Mouse (Mus musculus): ENCODE results near the gene Tspyl2. TPM values are rescaled to one million over a fixed set of nuclear protein-coding genes. Genes with fewer than 3 reads are reported as not detected.

Gene Tspyl2
- polyA plus RNA-seq, 2 experiments, result 3.1 to 10.6 TPM

- Histone ChIP-seq H3K9me3 (ENCODE audit: control insufficient read depth, low read length) (no peaks in the 10 kb centered on the region), H3K4me2 (ENCODE audit: low read depth) (no peak overlapping the region), H3K4me1 (replicated peaks; ENCODE audit: control insufficient read depth in 2 of 2, insufficient read depth in 2 of 2, low read length in 1 of 2) (no peaks in the 10 kb centered on the region), H3K27me3 (ENCODE audit: control insufficient read depth, insufficient read depth, low read length) (no peaks in the 10 kb centered on the region), H3K9ac (replicated peaks) (no peak overlapping the region), H3K27ac (no peak overlapping the region), H3K36me3 (replicated peaks; ENCODE audit: control insufficient read depth, insufficient read depth, low read depth) (no peaks in the 10 kb centered on the region), H3K4me3 (ENCODE audit: insufficient read depth in 1 of 2, low read depth in 2 of 2, low read length in 2 of 2) (no peak overlapping the region)
- TF ChIP-seq EP300 (IDR thresholded peaks at IDR 0.05; ENCODE audit: low read depth), result no peak
- peak; percentile 69 for TF ChIP-seq CTCF (IDR thresholded peaks at IDR 0.05; ENCODE audit: low read depth)
- WGBS (ENCODE audit: insufficient replicate concordance), result 7% methylated on average over 5 of the region's 5 CpGs
- peak; percentile 56; the same call in 1 of the 2 replicates for ATAC-seq (ENCODE audit: insufficient read depth)
- DNase-seq (ENCODE audit: low read depth in 3 of 3, low spot score in 3 of 3), result peak; percentile 28 to 50 (median 34)
Measured at GRCm38 (mm10) chrX:152352553-152353153, 10.4 kb upstream of the Tspyl2 start.

DNA sequence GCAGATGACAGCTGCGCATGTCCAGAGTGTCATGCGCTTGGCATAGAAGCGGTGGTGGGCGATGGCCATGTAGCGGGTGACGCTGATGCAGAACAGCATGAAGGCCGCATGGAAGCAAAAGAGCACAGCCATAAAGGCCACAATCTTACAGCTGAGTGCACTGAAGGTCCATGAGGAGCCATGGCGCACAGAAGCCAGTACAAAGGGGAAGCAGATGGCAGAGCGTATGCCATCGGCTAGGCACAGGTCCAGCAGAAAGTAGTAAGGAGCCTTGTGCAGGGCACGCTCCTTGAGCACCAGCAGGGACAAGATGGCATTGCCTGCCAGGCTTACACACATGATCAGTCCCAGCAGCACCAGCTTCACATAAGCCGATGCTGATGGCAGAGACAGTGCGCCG, 4.8 kb upstream of the Tspyl2 start:
- no peaks in the 10 kb centered on the region; the same call in 1 of the 2 replicates for H3K27me3 ChIP-seq (ENCODE audit: control insufficient read depth, insufficient read depth, low read length)
- no peak overlapping the region for H3K4me3 ChIP-seq (ENCODE audit: insufficient read depth in 1 of 2, low read depth in 2 of 2, low read length in 2 of 2)
- no peaks in the 10 kb centered on the region for H3K36me3 ChIP-seq (replicated peaks; ENCODE audit: control insufficient read depth, insufficient read depth, low read depth)
- ATAC-seq (ENCODE audit: insufficient read depth), result no peak
- no peaks in the 10 kb centered on the region for H3K9me3 ChIP-seq (ENCODE audit: control insufficient read depth, low read length)
- no peak overlapping the region for H3K27ac ChIP-seq
- DNase-seq (ENCODE audit: low read depth in 3 of 3, low spot score in 3 of 3), result no peak
- no peak overlapping the region for H3K9ac ChIP-seq (replicated peaks)
- no peaks in the 10 kb centered on the region for H3K4me1 ChIP-seq (replicated peaks; ENCODE audit: control insufficient read depth in 2 of 2, insufficient read depth in 2 of 2, low read length in 1 of 2)
- WGBS (ENCODE audit: insufficient replicate concordance), result 84% methylated on average over 14 of the region's 14 CpGs
- H3K4me2 ChIP-seq (ENCODE audit: low read depth), result no peak overlapping the region
- TF ChIP-seq EP300 (IDR thresholded peaks at IDR 0.05; ENCODE audit: low read depth), result no peak
- TF ChIP-seq CTCF (IDR thresholded peaks at IDR 0.05; ENCODE audit: low read depth), result no peak

DNA sequence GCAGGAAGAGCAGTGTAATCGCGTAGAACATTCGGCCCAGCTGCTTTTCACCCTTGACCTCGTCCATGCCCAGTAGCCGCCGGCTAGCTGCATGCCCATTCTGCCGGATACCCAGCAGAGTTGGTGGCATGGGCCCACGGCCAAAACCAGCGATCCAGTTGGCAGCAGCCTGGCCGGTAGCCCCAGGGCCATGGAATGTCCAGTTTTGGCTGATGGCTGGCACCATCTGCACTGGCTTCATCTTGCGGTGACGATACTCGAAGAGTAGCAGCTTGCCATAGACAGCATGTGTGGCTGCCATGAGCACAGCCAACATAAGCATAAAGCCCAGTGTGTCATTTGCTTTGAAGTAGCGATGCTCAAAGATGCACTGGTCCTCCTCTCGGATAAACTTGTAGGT, 4.4 kb upstream of the Tspyl2 start:
- H3K27ac ChIP-seq, result no peak overlapping the region
- ATAC-seq (ENCODE audit: insufficient read depth) (no peak), DNase-seq (ENCODE audit: low read depth in 3 of 3, low spot score in 3 of 3) (no peak)
- H3K27me3 ChIP-seq (ENCODE audit: control insufficient read depth, insufficient read depth, low read length), result no peaks in the 10 kb centered on the region; the same call in 1 of the 2 replicates
- H3K4me3 ChIP-seq (ENCODE audit: insufficient read depth in 1 of 2, low read depth in 2 of 2, low read length in 2 of 2), result no peak overlapping the region
- 75% methylated on average over 15 of the region's 15 CpGs for WGBS (ENCODE audit: insufficient replicate concordance)
- H3K9ac ChIP-seq (replicated peaks), result no peak overlapping the region
- TF ChIP-seq CTCF (IDR thresholded peaks at IDR 0.05; ENCODE audit: low read depth), result no peak
- no peak for TF ChIP-seq EP300 (IDR thresholded peaks at IDR 0.05; ENCODE audit: low read depth)
- no peaks in the 10 kb centered on the region; a peak in 1 of 4 replicates for H3K4me1 ChIP-seq (replicated peaks; ENCODE audit: control insufficient read depth in 2 of 2, insufficient read depth in 2 of 2, low read length in 1 of 2)
- H3K4me2 ChIP-seq (ENCODE audit: low read depth), result no peak overlapping the region
- H3K36me3 ChIP-seq (replicated peaks; ENCODE audit: control insufficient read depth, insufficient read depth, low read depth), result no peaks in the 10 kb centered on the region
- no peaks in the 10 kb centered on the region for H3K9me3 ChIP-seq (ENCODE audit: control insufficient read depth, low read length)

DNA sequence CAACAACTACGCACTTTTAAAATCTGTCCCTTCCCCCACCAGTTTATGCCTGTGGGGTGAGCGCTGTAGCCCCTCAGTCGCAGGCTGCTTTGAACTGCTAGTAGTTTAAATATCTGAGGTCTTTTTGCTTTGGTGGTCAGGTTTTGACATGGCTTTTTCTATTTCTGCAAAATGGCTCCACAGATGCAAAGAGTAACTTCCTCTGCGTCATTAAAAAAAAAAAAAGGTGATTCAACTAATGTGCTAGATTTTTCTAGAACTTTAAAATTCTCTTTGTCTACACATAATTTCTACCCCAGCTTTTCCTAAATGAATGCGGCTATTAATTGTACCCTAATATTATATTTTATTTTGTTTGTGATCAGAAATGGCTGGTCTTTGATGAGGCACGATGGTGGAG, 678 bp upstream of the Tspyl2 start:
- Histone ChIP-seq H3K9me3 (ENCODE audit: control insufficient read depth, low read length) (no peaks in the 10 kb centered on the region), H3K9ac (replicated peaks) (no peak overlapping the region), H3K4me2 (ENCODE audit: low read depth) (peak overlapping the region; percentile 77), H3K27me3 (ENCODE audit: control insufficient read depth, insufficient read depth, low read length) (no peaks in the 10 kb centered on the region; the same call in 1 of the 2 replicates), H3K36me3 (replicated peaks; ENCODE audit: control insufficient read depth, insufficient read depth, low read depth) (no peaks in the 10 kb centered on the region), H3K4me3 (ENCODE audit: insufficient read depth in 1 of 2, low read depth in 2 of 2, low read length in 2 of 2) (peak overlapping the region; percentile 49 to 62), H3K27ac (no peak overlapping the region), H3K4me1 (replicated peaks; ENCODE audit: control insufficient read depth in 2 of 2, insufficient read depth in 2 of 2, low read length in 1 of 2) (peaks cover 0 to 3% of the 10 kb centered on the region in 2 experiments; a peak in 1 of 4 replicates)
- ATAC-seq (ENCODE audit: insufficient read depth), result no peak
- TF ChIP-seq EP300 (IDR thresholded peaks at IDR 0.05; ENCODE audit: low read depth) (no peak), CTCF (IDR thresholded peaks at IDR 0.05; ENCODE audit: low read depth) (no peak)
- 19% methylated on average over 6 of the region's 6 CpGs for WGBS (ENCODE audit: insufficient replicate concordance)
- DNase-seq (ENCODE audit: low read depth in 3 of 3, low spot score in 3 of 3), result no peak

DNA sequence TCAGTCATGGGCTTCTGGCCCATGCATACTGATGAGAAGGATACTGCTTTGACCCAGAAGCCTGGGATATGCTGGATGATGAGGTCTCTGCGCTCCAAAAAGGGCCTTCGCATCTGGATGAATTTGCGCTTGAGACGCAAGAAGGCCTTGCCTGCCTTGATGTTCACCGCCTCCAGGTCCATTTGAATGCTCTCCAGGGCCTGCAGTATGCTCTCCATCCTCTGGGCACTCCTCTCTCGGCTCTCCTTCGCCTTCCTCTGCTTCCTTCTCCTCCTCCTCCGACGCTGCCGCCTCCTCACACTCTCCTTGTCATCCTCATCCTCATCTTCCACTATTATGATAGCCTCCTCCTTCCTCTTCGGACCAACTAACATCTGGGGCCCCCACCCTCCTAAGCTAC, 729 bp downstream of the Tspyl2 start:
- H3K36me3 ChIP-seq (replicated peaks; ENCODE audit: control insufficient read depth, insufficient read depth, low read depth), result no peaks in the 10 kb centered on the region
- TF ChIP-seq CTCF (IDR thresholded peaks at IDR 0.05; ENCODE audit: low read depth), result no peak
- no peak for TF ChIP-seq EP300 (IDR thresholded peaks at IDR 0.05; ENCODE audit: low read depth)
- DNase-seq (ENCODE audit: low read depth in 3 of 3, low spot score in 3 of 3) (no peak), ATAC-seq (ENCODE audit: insufficient read depth) (no peak)
- H3K27me3 ChIP-seq (ENCODE audit: control insufficient read depth, insufficient read depth, low read length), result no peaks in the 10 kb centered on the region; the same call in 1 of the 2 replicates
- H3K9me3 ChIP-seq (ENCODE audit: control insufficient read depth, low read length), result no peaks in the 10 kb centered on the region
- H3K4me3 ChIP-seq (ENCODE audit: insufficient read depth in 1 of 2, low read depth in 2 of 2, low read length in 2 of 2), result peak overlapping the region; percentile 49 to 62
- 46% methylated on average over 11 of the region's 11 CpGs for WGBS (ENCODE audit: insufficient replicate concordance)
- peak overlapping the region; percentile 36 for H3K9ac ChIP-seq (replicated peaks)
- H3K4me2 ChIP-seq (ENCODE audit: low read depth), result peak overlapping the region; percentile 77
- H3K27ac ChIP-seq, result no peak overlapping the region
- peaks cover 0 to 5% of the 10 kb centered on the region in 2 experiments; a peak in 1 of 4 replicates for H3K4me1 ChIP-seq (replicated peaks; ENCODE audit: control insufficient read depth in 2 of 2, insufficient read depth in 2 of 2, low read length in 1 of 2)
